ENCODE assay signal across 8 mouse cellular contexts in the genomic region with DNA sequence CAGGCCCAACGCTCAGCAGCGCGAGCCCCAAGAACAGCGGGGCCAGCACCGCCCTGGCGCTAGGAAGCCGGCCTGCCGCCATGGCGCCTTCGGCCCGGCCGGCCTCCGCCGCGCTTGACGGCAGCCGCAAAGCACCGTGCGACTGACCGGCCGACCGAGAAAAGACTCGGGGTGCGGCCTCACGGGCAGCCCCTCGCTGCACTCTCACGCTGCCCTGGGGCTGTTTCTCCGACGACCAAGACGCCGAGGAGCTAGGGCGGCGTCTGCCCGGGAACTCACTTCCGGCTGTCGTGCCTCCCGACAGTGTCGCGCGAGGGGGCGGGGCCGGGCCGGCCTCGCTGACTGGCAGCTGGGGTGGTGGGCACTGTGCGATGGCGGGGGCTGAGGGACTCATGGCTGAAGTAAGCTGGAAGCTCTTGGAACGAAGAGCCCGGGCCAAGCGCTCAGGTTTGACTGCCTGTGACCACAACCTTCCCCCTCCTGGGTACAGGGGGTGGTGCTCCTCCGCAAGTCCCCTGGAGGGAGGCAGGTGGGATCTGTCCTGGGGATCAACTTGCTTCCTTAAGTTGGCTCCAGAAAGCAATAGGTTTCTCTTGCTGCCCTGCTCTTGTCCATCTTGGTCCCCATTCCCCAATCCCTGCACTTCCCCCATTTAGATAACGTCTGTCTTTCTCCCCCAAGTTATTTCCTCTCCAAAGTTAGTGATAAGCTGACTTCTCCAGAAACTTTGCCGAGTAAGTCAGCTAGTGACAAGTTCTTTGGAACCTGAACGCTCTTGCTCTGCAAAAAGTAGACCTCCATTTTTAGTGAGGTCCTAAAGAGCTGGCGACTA. TPM values are rescaled to one million over a fixed set of nuclear protein-coding genes. Genes with fewer than 3 reads are reported as not detected.
DNase-seq lines count a peak whose midpoint lies in the region; ATAC-seq lines count a peak whose summit lies in the region.

TSS of gene Itfg1 (minus strand) at position 265 of the 832 bp plus-strand sequence.
TSS of gene Phkb (plus strand) at position 303 of the 832 bp plus-strand sequence.

- H3K9me3 ChIP-seq in intestine, embryonic 14.5 days (ENCODE audit: control insufficient read depth, low read length) = no peaks in the 10 kb centered on the region

- peaks cover 19% of the 10 kb centered on the region for H3K36me3 ChIP-seq in intestine, embryonic 14.5 days (ENCODE audit: control insufficient read depth, insufficient read depth, low read length)

- peak within 1 kb of the TSS; percentile 87 for H3K4me3 ChIP-seq in intestine, embryonic 14.5 days (ENCODE audit: low read depth, low read length)

- H3K27ac ChIP-seq in intestine, embryonic 14.5 days (ENCODE audit: low read depth) = peak within 1 kb of the TSS; percentile 96

- H3K4me1 ChIP-seq in intestine, embryonic 14.5 days (replicated peaks; ENCODE audit: control insufficient read depth, insufficient read depth, low read length) = peaks cover 12% of the 10 kb centered on the region

- no peaks in the 10 kb centered on the region for H3K27me3 ChIP-seq in intestine, embryonic 14.5 days (replicated peaks; ENCODE audit: control insufficient read depth, insufficient read depth, low read length)

- H3K9ac ChIP-seq in intestine, embryonic 14.5 days (ENCODE audit: low read length) = peak within 1 kb of the TSS; percentile 89

- peak within 1 kb of the TSS; percentile 84 for H3K4me2 ChIP-seq in intestine, embryonic 14.5 days (ENCODE audit: low read length)

- ATAC-seq in intestine, embryonic 14.5 days (replicated peaks; ENCODE audit: low FRiP score, low TSS enrichment, low read depth) = peak; percentile 97

- intact Hi-C loops in left cerebral cortex, postnatal 14 days (cut with DNase I) = loop anchor here (10.0 kb wide), 1 partner anchor 744 kb away; the partner anchor contains the start of gene Abcc12

- WGBS in intestine, embryonic 14.5 days = under 1% methylated on average over 54 of the region's 54 CpGs

- DNase-seq in adrenal gland, adult (ENCODE audit: inconsistent age in 2 of 2, low spot score in 1 of 2) = peak; percentile 92 to 98
- DNase-seq in embryo, embryonic 10.5 days (ENCODE audit: low spot score) = peak; percentile 92
- DNase-seq in gastrocnemius, postnatal 25 days = peak; percentile 90
- peak; percentile 95 for DNase-seq in intestine, embryonic 14.5 days (ENCODE audit: low spot score)
- peak; percentile 88 to 90 for DNase-seq in left cerebral cortex, postnatal 14 days (ENCODE audit: low spot score in 2 of 2)
- DNase-seq in mesoderm, embryonic 11.5 days (ENCODE audit: low read depth, low spot score) = peak; percentile 93
- peak; percentile 83 to 86 for DNase-seq in right cerebral cortex, postnatal 36 days (ENCODE audit: low spot score in 2 of 2)
- DNase-seq in yolk sac, embryonic 10.5 days (ENCODE audit: low spot score) = peak; percentile 93

RNA-seq across cellular contexts. Expression of gene Itfg1, which starts in this region (rescaled TPM):
- total RNA-seq in gastrocnemius, postnatal 25 days (2021) = 10 to 100 TPM; 32.7 to 34.1 TPM
- polyA plus RNA-seq in intestine, embryonic 14.5 days (2014; fragmentation: Nextera tagmentation; extraction: Ambion mirVana) = 66.1 and 78.1 TPM in 2 replicates
- 100 to 1,000 TPM; 193 to 199 TPM for total RNA-seq in left cerebral cortex, postnatal 14 days (2021)

RNA-seq across cellular contexts. Expression of gene Phkb, which starts in this region (rescaled TPM):
- 100 to 1,000 TPM; 229 to 257 TPM for total RNA-seq in gastrocnemius, postnatal 25 days (2021)
- polyA plus RNA-seq in intestine, embryonic 14.5 days (2014; fragmentation: Nextera tagmentation; extraction: Ambion mirVana) = 40.5 and 49.1 TPM in 2 replicates
- 10 to 100 TPM; 28.2 to 30.4 TPM for total RNA-seq in left cerebral cortex, postnatal 14 days (2021)

Comparison
In these comparisons a context has a peak if more than half of its experiments do, and no peak if none do; other contexts are left out.
1. Peak in every context shown above with its lines: DNase-seq, ATAC-seq, H3K4me3 ChIP-seq and H3K27ac ChIP-seq.
2. RNA of gene Itfg1 (total RNA-seq): 193 to 199 TPM in left cerebral cortex, postnatal 14 days; 32.7 to 34.1 TPM in gastrocnemius, postnatal 25 days; every median in the first group is over 4 times any median in the second.
3. RNA of gene Phkb (total RNA-seq): 229 to 257 TPM in gastrocnemius, postnatal 25 days; 28.2 to 30.4 TPM in left cerebral cortex, postnatal 14 days; every median in the first group is over 4 times any median in the second.